Mouse (Mus musculus) hindbrain, embryonic 14.5 days (tissue): Measurements from ENCODE around the gene B9d2. TPM values are rescaled to one million over a fixed set of nuclear protein-coding genes. Genes with fewer than 3 reads are reported as not detected.
A peak's percentile ranks its signal among the peaks of the same experiment; 100 is the strongest.

Source experiments
- ATAC-seq: fragments of 200-750 bp; cut with Nextera tagmentation; 2 replicates; pipeline ENCODE4 v1.8.0; 2017; ENCODE audit warnings: moderate number of reproducible peaks, mild to moderate bottlenecking, moderate TSS enrichment, moderate library complexity; ENCODE audit not compliant: low FRiP score
- DNase-seq: peaks from one replicate; pipeline ENCODE4 v3.0.0-alpha.2; 2015; ENCODE audit warnings: low spot score
- H3K27ac ChIP-seq: fragments of 300-500 bp; sonication (generic); 2 replicates; pipeline ENCODE4 v1.5.1; 2014; ENCODE audit warnings: mild to moderate bottlenecking, moderate library complexity
- H3K27me3 ChIP-seq: fragments of 300-500 bp; sonication (generic); 2 replicates; pipeline ENCODE4 v1.6.1; 2014; ENCODE audit warnings: mild to moderate bottlenecking, low read length, mixed read lengths; ENCODE audit not compliant: control insufficient read depth, insufficient read depth
- H3K36me3 ChIP-seq: fragments of 300-500 bp; sonication (generic); replicated peaks from 2 replicates; pipeline ENCODE4 v1.6.1; 2014; ENCODE audit not compliant: control insufficient read depth, insufficient read depth
- H3K4me1 ChIP-seq: fragments of 300-500 bp; sonication (generic); replicated peaks from 2 replicates; pipeline ENCODE4 v1.6.1; 2014; ENCODE audit warnings: antibody characterized with exemption, low read length, mixed read lengths; ENCODE audit not compliant: control insufficient read depth, insufficient read depth
- H3K4me2 ChIP-seq: fragments of 300-500 bp; sonication (generic); replicated peaks from 2 replicates; pipeline ENCODE4 v1.6.1; 2014; ENCODE audit warnings: mild to moderate bottlenecking, moderate library complexity
- H3K4me3 ChIP-seq: fragments of 300-500 bp; sonication (generic); replicated peaks from 2 replicates; pipeline ENCODE4 v1.5.1; 2014; ENCODE audit warnings: mild to moderate bottlenecking, low read length
- H3K9ac ChIP-seq: fragments of 300-500 bp; sonication (generic); 2 replicates; pipeline ENCODE4 v1.6.1; 2014
- H3K9me3 ChIP-seq: fragments of 300-500 bp; sonication (generic); 2 replicates; pipeline ENCODE4 v1.6.1; 2016; ENCODE audit warnings: low read length; ENCODE audit not compliant: control insufficient read depth
- WGBS: fragments of 180-500 bp; shearing (Covaris S2); extraction: QIAGEN DNeasy Blood & Tissue Kit; methylation state at CpG from one replicate; pipeline ENCODE4 v1.1.7; 2014; 5-methylcytosine and 5-hydroxymethylcytosine counted together
- polyA plus RNA-seq: library from polyadenylated mRNA; unstranded; fragments of >200 nt; fragmentation: Nextera tagmentation; extraction: Ambion mirVana; gene quantifications from 2 replicates; pipeline ENCODE4 v1.2.1, GENCODE M21; 2014

Gene B9d2
- 41.8 and 42.7 TPM in 2 replicates for polyA plus RNA-seq

DNA sequence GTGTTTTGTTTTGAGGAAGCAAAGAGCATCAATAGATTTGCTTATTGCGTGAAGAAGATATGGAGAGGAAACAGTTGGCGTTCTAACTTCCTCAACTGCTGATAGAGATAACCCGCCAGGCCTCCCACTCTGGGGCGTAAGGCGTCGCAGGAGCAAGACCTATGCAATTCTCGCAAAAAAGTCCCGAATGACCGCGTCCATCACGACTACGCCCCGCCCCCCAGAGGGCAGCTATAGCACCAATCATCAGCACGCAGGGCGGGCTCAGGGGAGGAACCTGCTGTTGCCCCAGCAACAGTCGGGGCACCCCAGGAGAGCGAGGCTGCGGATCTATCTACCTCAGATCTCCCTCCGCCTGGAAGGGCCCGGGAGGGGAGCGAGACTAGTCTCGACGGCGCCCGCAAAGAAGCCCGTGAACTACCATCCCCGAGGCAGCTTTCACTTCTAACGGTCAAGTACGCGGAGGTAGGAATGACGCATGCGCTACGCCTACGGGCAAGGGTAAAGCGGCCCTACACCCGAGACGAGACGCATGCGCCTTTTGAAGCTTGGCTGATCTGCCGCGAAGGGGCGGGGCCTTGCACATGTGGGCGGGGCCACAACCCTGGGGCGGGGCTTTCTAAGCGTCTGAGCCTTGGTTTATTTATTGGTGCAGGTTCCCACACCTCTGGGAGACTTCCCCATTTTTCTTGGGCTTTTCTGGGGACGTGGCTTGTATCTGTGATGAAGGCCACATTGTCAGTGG, at the start of gene B9d2:
Gene B9d2, plus strand, starts transcription at position 267 of the 745 bp plus-strand sequence.
- WGBS: under 1% methylated on average over 46 of the region's 46 CpGs
- ATAC-seq: peak; percentile 93

DNA sequence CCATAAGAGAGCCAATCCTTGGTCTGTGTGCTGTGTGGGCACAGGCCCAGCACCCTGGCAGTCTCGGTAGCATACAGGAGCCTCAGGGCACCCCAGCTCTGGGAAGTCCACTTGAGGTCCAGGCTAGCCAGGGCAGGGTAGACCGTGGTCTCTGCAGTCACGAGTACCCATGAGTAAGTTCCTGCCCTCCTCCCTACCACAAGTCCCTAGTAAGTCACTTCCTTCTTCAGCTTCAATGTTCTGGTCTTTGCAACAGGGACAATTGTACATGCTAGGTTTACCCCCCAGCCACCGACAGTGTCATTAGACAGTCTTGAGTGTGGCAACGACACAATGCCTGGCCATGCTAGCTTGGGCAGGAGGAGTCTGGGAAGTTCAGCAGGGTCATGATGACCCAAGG, 47.9 kb upstream of the B9d2 start:
- peaks cover under 1% of the 10 kb centered on the region; the same call in 1 of the 2 replicates for H3K4me1 ChIP-seq
- no peak overlapping the region for H3K4me2 ChIP-seq
- peaks cover 67% of the 10 kb centered on the region for H3K36me3 ChIP-seq
- whole genome bisulfite sequencing: 95% methylated on average over 5 of the region's 5 CpGs
- no peak overlapping the region for H3K4me3 ChIP-seq
- no peak overlapping the region for H3K27ac ChIP-seq
- no peaks in the 10 kb centered on the region for H3K9me3 ChIP-seq
- DNase-seq (no peak), ATAC-seq (no peak)
- no peak overlapping the region for H3K9ac ChIP-seq
- H3K27me3 ChIP-seq: peaks cover 15% of the 10 kb centered on the region

More for the DNA sequence above, at the start of gene B9d2:
- Histone ChIP-seq H3K4me1 (peaks cover 6% of the 10 kb centered on the region; the same call in 1 of the 2 replicates), H3K9ac (peak within 1 kb of the TSS; percentile 67), H3K9me3 (no peaks in the 10 kb centered on the region), H3K27ac (peak within 1 kb of the TSS; percentile 93), H3K36me3 (no peaks in the 10 kb centered on the region), H3K4me3 (peak within 1 kb of the TSS; percentile 49), H3K4me2 (peak within 1 kb of the TSS; percentile 46), H3K27me3 (peaks cover 14% of the 10 kb centered on the region)
- DNase-seq: peak; percentile 94

DNA sequence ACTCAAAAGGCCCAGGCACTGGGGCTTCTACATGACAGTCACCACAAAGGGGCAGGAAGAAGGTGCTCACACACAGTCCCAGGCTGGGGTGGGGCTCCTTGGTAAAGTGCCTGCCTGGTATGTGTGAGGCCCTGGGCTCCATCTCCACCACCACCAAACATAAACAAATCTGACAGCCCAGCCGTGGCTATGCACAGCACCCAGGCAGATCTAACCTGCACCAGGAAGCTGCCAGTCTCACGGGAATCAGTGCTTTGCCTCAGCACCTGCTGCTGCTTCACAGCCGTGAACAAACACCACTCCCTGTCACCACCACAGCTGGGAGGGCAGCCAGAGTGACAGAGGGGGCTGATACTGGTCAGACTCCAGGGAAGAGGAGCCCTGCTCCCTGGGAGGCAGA, 44.2 kb upstream of the B9d2 start:
- Histone ChIP-seq H3K4me1 (no peaks in the 10 kb centered on the region), H3K36me3 (peaks cover 78% of the 10 kb centered on the region), H3K4me3 (no peak overlapping the region), H3K27me3 (no peaks in the 10 kb centered on the region), H3K4me2 (no peak overlapping the region), H3K9me3 (no peaks in the 10 kb centered on the region), H3K9ac (no peak overlapping the region), H3K27ac (no peak overlapping the region)
- 64% methylated on average over 3 of the region's 3 CpGs for WGBS
- DNase-seq (no peak), ATAC-seq (no peak)

DNA sequence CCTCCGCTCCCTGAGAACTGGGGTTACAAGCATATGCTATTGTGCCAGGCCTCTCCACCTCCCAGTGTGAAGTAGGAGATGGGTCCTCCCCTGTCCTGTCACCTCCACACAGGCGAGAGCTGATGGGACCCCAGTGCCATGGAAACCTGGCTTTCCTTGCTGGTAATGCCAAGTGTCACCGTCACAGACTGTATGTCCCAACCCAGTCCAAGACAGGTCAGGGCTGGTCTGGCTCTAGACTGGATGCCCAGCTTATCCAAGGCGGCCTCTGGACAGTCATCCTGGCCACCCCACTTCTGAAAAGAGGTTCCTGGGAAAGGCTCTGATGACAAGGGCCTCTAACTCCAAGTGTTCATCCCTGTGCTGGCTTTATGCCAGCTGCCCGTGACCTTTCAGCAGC, 43.5 kb upstream of the B9d2 start:
- Histone ChIP-seq H3K27ac (no peak overlapping the region), H3K4me1 (no peaks in the 10 kb centered on the region), H3K4me2 (no peak overlapping the region), H3K9ac (no peak overlapping the region), H3K4me3 (no peak overlapping the region), H3K9me3 (no peaks in the 10 kb centered on the region), H3K36me3 (peaks cover 74% of the 10 kb centered on the region), H3K27me3 (no peaks in the 10 kb centered on the region)
- ATAC-seq (no peak), DNase-seq (no peak)
- 83% methylated on average over 5 of the region's 5 CpGs for WGBS

DNA sequence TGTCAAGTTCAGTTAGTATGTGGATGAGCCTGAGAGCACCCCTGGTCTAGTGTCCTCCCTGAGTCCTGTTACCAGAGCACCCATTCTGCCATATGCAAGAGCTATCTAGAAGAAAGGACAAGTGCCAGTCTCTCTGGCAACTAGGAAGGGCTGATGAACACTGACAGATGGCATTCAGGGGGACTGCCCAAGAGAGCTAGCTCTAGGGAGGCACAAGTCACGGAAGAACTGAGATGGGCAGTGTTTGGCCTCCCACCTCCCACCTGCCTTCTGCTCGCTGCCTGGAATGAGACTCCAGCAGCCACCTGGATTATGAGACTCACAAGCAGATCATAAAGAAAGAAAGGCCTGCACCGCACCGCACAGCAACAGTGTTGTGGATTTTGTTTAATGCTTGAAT, 40.8 kb upstream of the B9d2 start:
- ATAC-seq: no peak
- Histone ChIP-seq H3K9ac (no peak overlapping the region), H3K4me2 (no peak overlapping the region), H3K9me3 (no peaks in the 10 kb centered on the region), H3K27me3 (no peaks in the 10 kb centered on the region), H3K27ac (no peak overlapping the region), H3K4me3 (no peak overlapping the region), H3K36me3 (peaks cover 50% of the 10 kb centered on the region), H3K4me1 (no peaks in the 10 kb centered on the region)
- 88% methylated on average over 4 of the region's 4 CpGs for WGBS
- DNase-seq: no peak

DNA sequence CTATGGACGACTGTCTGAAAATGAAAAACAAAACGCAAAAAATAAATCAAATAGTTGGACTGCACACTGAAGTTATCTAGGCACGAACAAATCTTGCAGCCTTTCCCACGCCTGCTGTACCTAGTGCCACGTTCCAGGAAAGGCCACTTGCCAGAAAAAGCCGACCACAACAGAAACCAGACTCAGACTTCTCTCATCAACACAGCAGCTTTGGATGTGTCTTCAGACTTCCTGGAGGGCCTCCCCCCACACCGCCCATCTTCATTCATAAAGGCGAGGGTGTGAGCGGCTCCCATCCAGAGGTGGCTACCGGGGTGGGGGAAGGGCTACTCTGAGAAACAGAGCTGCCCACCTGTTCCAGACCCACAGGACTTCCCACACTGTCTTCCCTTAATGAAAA, 36.4 kb upstream of the B9d2 start:
- DNase-seq (no peak), ATAC-seq (no peak)
- H3K4me2 ChIP-seq: no peak overlapping the region
- no peaks in the 10 kb centered on the region for H3K9me3 ChIP-seq
- H3K36me3 ChIP-seq: peaks cover 29% of the 10 kb centered on the region
- WGBS: 78% methylated on average over 10 of the region's 10 CpGs
- no peaks in the 10 kb centered on the region for H3K4me1 ChIP-seq
- H3K4me3 ChIP-seq: no peak overlapping the region
- H3K27me3 ChIP-seq: no peaks in the 10 kb centered on the region
- H3K27ac ChIP-seq: no peak overlapping the region
- no peak overlapping the region for H3K9ac ChIP-seq

DNA sequence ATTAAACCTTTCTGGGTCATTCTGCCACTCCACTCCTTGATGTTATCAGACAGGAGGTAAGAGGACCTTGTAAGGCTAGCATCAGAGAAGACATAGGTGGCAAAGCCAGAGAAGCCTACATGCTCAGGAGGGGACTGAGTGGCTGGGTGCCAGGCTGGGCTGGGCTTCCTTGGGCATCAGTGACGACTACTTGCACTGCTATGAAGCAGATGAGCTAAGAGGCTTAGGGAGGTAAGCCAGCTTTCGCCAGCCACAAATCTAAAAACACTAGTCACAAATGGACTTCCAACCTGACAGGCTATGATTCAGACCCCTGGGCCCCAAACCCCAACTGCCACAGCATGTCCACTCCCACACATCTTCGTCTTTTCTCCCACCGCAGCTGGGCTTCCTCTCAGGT, 35.9 kb upstream of the B9d2 start:
- ATAC-seq (no peak), DNase-seq (no peak)
- peaks cover 24% of the 10 kb centered on the region for H3K36me3 ChIP-seq
- no peaks in the 10 kb centered on the region for H3K4me1 ChIP-seq
- WGBS: 80% methylated on average over 4 of the region's 4 CpGs
- H3K9ac ChIP-seq: no peak overlapping the region
- H3K4me3 ChIP-seq: no peak overlapping the region
- H3K27ac ChIP-seq: no peak overlapping the region
- H3K27me3 ChIP-seq: no peaks in the 10 kb centered on the region
- H3K9me3 ChIP-seq: no peaks in the 10 kb centered on the region
- H3K4me2 ChIP-seq: no peak overlapping the region

DNA sequence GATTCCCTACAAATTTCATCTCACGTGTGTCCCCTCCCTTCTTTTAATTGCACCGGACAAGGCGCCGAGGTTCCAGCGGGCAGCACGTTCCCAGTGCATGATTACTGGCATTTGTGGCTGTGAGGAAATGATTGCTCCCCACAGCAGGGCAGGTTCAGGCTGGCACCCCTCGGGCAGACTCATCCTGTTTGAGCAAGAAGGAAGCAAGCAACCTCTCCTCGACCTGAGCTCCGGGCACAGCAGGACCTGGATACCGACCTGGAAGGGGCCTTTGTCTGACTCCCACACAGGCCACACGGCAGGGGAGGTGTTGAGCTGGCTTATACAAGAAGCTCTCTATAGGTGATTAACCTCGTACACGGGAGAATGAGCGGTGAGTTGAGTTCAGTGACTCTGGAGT, 35.5 kb upstream of the B9d2 start:
- no peaks in the 10 kb centered on the region for H3K27me3 ChIP-seq
- no peak overlapping the region for H3K27ac ChIP-seq
- WGBS: 60% methylated on average over 14 of the region's 14 CpGs
- H3K9me3 ChIP-seq: no peaks in the 10 kb centered on the region
- H3K9ac ChIP-seq: no peak overlapping the region
- peaks cover 21% of the 10 kb centered on the region for H3K36me3 ChIP-seq
- no peaks in the 10 kb centered on the region for H3K4me1 ChIP-seq
- ATAC-seq (no peak), DNase-seq (no peak)
- H3K4me2 ChIP-seq: no peak overlapping the region
- no peak overlapping the region for H3K4me3 ChIP-seq

DNA sequence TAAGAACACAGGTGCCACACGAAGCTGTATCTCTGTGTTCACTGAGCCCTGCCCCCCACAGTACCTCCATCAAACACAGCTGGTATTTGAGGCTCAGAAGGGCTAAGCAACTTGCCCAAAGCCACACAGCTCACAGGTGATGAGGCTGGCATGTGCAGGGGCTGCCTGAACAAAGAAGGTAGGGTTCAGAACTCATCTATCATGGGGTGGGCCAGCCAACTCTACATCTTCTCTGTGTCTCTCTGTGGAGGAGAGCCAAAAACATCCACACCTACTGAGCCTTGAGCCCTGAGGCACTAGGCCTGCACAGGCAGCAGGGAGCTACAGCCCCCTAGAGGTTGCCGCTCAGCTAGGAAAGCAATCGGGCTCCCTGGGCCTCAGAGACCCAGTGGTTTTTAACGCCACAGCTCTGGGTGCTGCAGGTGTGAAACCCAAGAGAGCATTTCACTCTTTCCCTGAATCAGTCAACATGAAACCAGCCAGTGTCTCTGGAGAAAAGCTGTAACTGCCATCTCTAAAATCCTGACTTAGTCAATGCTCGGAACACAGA, 32.9 kb upstream of the B9d2 start:
- Histone ChIP-seq H3K9me3 (no peaks in the 10 kb centered on the region), H3K4me1 (no peaks in the 10 kb centered on the region), H3K27ac (no peak overlapping the region), H3K9ac (no peak overlapping the region), H3K27me3 (no peaks in the 10 kb centered on the region), H3K36me3 (peaks cover 7% of the 10 kb centered on the region), H3K4me2 (no peak overlapping the region), H3K4me3 (no peak overlapping the region)
- ATAC-seq (no peak), DNase-seq (no peak)
- WGBS: 60% methylated on average over 5 of the region's 5 CpGs
